Mouse (Mus musculus) E14TG2a.4 (cell line): ENCODE results near the gene Chd2.

Experiments used
- H3K27me3 ChIP-seq: 2 replicates; pipeline ENCODE4 v1.6.1; 2014; ENCODE audit warnings: low read length, control low read depth; ENCODE audit not compliant: insufficient read depth
- H3K36me3 ChIP-seq: 2 replicates; pipeline ENCODE4 v1.6.1; 2014; ENCODE audit warnings: low read length, control low read depth; ENCODE audit not compliant: insufficient read depth
- H3K4me1 ChIP-seq: replicated peaks from 2 replicates; pipeline ENCODE4 v1.6.1; 2014; ENCODE audit warnings: low read depth, low read length, control low read depth
- H3K4me3 ChIP-seq: replicated peaks from 2 replicates; pipeline ENCODE4 v1.5.1; 2014; ENCODE audit warnings: mild to moderate bottlenecking, low read length
- H3K9me3 ChIP-seq: 2 replicates; pipeline ENCODE4 v1.6.1; 2014; ENCODE audit warnings: low read length, control low read depth
- CTCF ChIP-seq: conservative IDR thresholded peaks from 2 replicates; pipeline ENCODE4 v1.5.1; 2014; ENCODE audit warnings: low read length
- NANOG ChIP-seq: IDR thresholded peaks from 2 replicates; pipeline ENCODE4 v1.6.1; 2014; ENCODE audit warnings: borderline replicate concordance, low read length, mixed read lengths
- POU5F1 ChIP-seq: IDR thresholded peaks from 2 replicates; pipeline ENCODE4 v1.6.1; 2014; ENCODE audit warnings: low read length, borderline replicate concordance

Gene Chd2

DNA sequence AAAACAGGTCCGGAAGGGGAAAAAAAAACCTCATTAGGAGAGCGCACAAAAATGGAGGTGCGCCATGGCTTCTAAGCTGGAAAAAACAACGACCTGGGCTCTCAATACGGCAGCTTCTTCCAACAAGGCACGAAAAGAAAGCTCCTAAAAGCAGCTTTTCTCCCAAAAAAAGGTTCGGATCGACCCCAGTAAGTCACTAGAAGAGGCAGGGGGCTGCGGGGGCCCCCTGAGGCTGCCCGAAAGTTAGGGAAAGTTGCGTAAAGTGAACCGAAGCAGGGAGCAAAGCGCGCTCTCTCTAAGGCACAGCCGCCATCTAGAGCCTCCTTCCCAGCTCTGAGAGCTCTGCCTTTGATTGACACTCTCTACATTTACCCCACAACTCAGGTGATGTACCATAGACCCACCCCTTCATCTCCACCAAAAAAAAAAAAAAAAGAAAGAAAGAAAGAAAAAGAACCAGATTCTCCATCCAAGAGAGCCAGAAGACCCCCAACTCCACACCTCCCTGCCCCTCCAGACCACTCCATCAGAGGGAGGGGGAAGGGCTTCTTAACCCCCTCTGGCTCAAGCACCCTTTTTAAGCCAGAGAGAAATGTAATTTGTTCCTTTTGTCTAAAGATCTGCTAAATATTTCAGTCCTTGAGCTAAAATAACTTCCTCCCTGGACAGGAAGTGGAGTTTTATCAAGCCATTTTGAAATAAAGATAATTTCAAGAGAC, at the start of gene Chd2:
Gene Chd2, minus strand, starts transcription at position 419 of the 719 bp plus-strand sequence.
- TF ChIP-seq POU5F1 (no peak), NANOG (no peak), CTCF (no peak)
- Histone ChIP-seq H3K9me3 (no peaks in the 10 kb centered on the region), H3K4me1 (peaks cover 14% of the 10 kb centered on the region), H3K36me3 (peaks cover 28% of the 10 kb centered on the region), H3K4me3 (peak within 1 kb of the TSS; percentile 82), H3K27me3 (no peaks in the 10 kb centered on the region)

DNA sequence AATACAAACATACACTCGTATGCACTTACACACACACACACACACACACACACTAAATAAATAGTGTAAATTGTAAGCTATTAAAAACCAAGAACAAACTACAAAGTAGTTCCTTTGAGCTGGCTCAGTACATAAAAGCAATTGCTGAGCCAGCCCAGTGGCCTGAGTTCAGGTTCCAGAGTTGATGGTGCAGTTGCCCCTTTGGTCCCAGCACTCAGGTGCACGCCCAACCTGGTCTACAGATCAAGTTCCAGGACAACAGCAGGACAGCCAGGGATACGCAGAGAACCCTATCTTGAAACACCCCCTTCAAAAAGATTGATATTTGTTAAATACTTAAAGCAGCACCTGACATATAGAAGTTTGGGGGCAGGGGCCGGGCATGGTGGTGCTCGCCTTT, 49.1 kb upstream of the Chd2 start:
- H3K4me1 ChIP-seq, result peaks cover 60% of the 10 kb centered on the region
- peaks cover 25% of the 10 kb centered on the region for H3K27me3 ChIP-seq
- H3K9me3 ChIP-seq, result no peaks in the 10 kb centered on the region
- H3K4me3 ChIP-seq, result no peak overlapping the region
- no peaks in the 10 kb centered on the region for H3K36me3 ChIP-seq
- TF ChIP-seq NANOG (no peak), CTCF (no peak), POU5F1 (no peak)

DNA sequence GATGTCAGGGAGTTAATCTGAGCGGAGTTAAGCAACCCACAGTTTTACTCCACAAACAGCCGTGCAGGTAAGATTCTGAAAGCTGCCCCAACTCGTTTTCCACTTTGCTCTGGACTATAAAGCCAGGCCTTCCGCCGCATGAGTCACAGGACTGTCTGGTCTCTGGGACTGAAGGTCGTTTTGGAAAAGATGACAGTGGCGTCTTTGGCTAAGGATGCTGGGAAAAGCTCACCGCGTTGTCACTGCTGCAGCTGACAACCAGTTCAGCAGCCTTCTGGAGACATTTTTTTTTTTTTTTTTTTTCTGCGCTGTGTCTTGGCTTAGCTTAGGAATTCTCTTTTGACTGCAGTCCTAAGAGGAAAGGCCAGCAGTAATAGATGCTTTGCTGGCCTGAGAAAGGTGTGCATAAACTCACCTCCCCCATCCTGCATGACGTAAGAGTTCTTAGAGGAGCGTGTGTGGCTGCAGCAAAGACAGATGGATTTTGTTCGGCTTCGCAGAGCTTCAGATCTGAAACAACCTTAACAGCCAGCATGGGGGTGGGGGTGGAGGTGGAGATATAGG, 47.7 kb upstream of the Chd2 start:
- Histone ChIP-seq H3K4me1 (peaks cover 60% of the 10 kb centered on the region), H3K36me3 (no peaks in the 10 kb centered on the region), H3K27me3 (peaks cover 16% of the 10 kb centered on the region), H3K9me3 (no peaks in the 10 kb centered on the region), H3K4me3 (peak overlapping the region; percentile 7; the same call in 1 of the 2 replicates)
- TF ChIP-seq NANOG (no peak), POU5F1 (no peak), CTCF (no peak)

DNA sequence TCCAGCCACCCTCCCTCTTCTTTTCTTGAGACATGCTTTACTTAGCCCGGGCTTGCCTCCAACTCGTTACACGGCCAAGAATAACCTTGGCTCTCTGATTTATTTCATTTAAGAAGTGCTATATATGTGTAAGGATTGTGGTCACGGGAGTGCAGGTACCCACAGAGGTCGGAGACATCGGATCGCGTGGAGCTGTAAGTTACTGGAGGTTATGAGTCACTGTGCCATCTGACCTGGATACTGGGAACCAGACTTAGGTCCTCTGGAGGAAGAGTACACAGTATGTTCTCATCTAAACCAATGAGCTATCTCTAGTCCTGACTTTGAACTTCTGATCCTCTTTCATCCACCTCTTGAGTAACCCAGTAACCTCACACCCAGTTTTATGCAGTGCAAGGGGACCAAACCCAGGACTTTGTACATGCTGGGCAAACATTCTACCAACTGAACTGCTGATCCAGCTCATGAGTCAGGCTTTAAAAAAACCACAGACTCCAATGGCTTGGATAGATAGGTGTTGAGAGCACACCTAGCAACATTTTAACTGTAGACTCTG, 46.8 kb upstream of the Chd2 start:
- no peak for TF ChIP-seq CTCF
- TF ChIP-seq NANOG, result no peak
- TF ChIP-seq POU5F1, result no peak
- Histone ChIP-seq H3K9me3 (no peaks in the 10 kb centered on the region), H3K4me3 (no peak overlapping the region), H3K36me3 (no peaks in the 10 kb centered on the region), H3K4me1 (peaks cover 61% of the 10 kb centered on the region), H3K27me3 (peaks cover 12% of the 10 kb centered on the region; the same call in 1 of the 2 replicates)

DNA sequence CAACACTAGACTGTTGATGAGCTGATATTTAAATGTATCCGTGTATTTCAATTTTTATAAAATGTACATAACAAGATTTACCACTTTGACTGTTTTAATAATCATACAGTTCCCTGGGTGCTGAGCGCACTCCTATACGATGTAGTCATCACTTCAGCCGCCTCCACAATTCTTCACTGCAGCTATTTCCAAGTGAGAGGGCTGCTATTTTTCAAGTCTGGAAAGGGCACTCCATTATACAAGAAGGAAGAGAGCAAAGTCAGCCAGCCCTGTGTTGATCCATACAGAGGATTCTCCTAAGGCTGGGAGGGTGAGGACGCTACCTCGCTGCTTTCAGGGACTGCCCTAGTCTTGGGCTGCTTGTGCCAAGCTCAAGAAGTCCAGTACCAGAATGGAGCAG, 45.1 kb upstream of the Chd2 start:
- Histone ChIP-seq H3K4me3 (no peak overlapping the region), H3K9me3 (no peaks in the 10 kb centered on the region), H3K27me3 (peaks cover 11% of the 10 kb centered on the region; the same call in 1 of the 2 replicates), H3K36me3 (no peaks in the 10 kb centered on the region), H3K4me1 (peaks cover 62% of the 10 kb centered on the region)
- TF ChIP-seq POU5F1 (no peak), CTCF (no peak), NANOG (no peak)

DNA sequence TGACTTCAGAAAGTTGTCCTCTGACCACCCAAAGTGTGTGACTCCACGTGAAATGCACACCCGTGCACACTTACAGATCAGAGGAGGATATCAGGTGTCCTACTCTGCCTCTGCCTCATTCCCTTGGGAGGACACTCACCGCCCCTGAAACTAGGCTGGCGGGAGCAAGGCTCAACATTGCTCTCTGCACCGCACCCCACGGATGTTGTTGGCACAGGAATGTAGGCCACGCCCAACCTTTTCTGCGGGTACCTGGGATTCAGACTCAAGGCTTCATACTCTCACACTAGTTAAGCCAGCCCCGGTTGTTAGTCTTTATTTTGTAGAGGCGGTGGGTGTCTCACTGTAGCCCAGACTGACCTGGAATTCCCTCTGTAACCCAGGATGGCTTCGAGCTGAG, 44.6 kb upstream of the Chd2 start:
- Histone ChIP-seq H3K36me3 (no peaks in the 10 kb centered on the region), H3K4me3 (peak overlapping the region; percentile 49), H3K9me3 (no peaks in the 10 kb centered on the region), H3K27me3 (peaks cover 11% of the 10 kb centered on the region; the same call in 1 of the 2 replicates), H3K4me1 (peaks cover 62% of the 10 kb centered on the region)
- TF ChIP-seq POU5F1, result no peak
- no peak for TF ChIP-seq NANOG

DNA sequence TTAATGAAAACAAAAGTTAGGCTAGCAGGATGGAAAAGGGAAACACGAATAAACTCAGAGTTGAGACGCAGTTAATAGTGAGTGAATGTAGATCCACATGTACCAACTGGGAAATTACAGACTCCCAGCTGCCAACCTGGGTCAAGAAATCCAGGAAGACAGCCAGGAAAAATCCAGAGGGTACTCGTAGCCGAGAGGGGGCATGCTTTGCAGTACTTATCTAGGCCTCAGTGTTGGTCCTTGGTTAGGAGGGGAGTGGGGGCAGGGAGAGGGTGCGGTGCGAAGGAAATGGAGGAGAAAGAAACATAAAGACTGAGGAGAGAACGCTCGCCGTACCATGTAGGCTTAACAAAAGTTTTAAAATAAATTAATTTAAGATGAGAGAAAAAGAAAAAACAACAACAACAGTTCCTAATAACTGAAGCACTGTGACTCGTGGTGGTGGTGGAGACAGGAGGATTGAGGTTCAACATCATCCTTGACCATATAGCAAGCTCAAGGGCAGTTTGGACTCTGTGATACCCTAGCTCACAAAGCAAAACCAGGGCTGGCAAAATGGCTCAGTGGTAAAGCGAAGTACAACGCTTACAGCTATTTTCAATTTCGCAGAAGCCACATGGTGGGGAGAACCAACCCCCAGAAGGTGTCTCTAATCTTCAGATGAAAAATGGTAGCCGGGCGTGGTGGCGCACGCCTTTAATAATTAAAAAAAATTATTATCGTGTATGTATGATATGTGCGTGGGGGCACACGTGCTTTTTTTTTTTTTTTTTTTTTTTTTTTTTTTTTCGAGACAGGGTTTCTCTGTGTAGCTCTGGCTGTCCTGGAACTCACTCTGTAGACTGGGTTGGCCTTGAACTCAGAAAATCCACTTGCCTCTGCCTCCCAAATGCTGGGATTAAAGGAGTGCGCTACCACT, 43.7 kb upstream of the Chd2 start:
- H3K4me1 ChIP-seq, result peaks cover 62% of the 10 kb centered on the region
- H3K4me3 ChIP-seq, result peak overlapping the region; percentile 49; the same call in 1 of the 2 replicates
- peaks cover 11% of the 10 kb centered on the region; the same call in 1 of the 2 replicates for H3K27me3 ChIP-seq
- TF ChIP-seq POU5F1 (no peak), NANOG (no peak), CTCF (no peak)
- H3K36me3 ChIP-seq, result no peaks in the 10 kb centered on the region
- no peaks in the 10 kb centered on the region for H3K9me3 ChIP-seq
